Mouse (Mus musculus) embryonic facial prominence, embryonic 10.5 days (tissue): ENCODE measurements around the gene Zbed4. TPM values are rescaled to one million over a fixed set of nuclear protein-coding genes. Genes with fewer than 3 reads are reported as not detected.

ENCODE experiments used
- DNase-seq: peaks from one replicate; pipeline ENCODE4 v3.0.0-alpha.2; 2017; ENCODE audit warnings: low spot score
- H3K27ac ChIP-seq: fragments of 300-500 bp; sonication (generic); replicated peaks from 2 replicates; pipeline ENCODE4 v1.5.1; 2016; ENCODE audit warnings: mild to moderate bottlenecking
- H3K27me3 ChIP-seq: fragments of 300-500 bp; sonication (generic); replicated peaks from 2 replicates; pipeline ENCODE4 v1.6.1; 2016; ENCODE audit warnings: low read depth, mild to moderate bottlenecking; ENCODE audit not compliant: poor library complexity, severe bottlenecking
- H3K36me3 ChIP-seq: fragments of 300-500 bp; sonication (generic); replicated peaks from 2 replicates; pipeline ENCODE4 v1.6.1; 2016; ENCODE audit warnings: mild to moderate bottlenecking, moderate library complexity
- H3K4me1 ChIP-seq: fragments of 300-500 bp; sonication (generic); 2 replicates; pipeline ENCODE4 v1.6.1; 2016
- H3K4me3 ChIP-seq: fragments of 300-500 bp; sonication (generic); 2 replicates; pipeline ENCODE4 v1.5.1; 2016; ENCODE audit warnings: mild to moderate bottlenecking, moderate library complexity
- H3K9me3 ChIP-seq: fragments of 300-500 bp; sonication (generic); 2 replicates; pipeline ENCODE4 v1.6.1; 2016; ENCODE audit warnings: mild to moderate bottlenecking
- WGBS: fragments of 180-500 bp; shearing (Covaris S2); methylation state at CpG from one replicate; pipeline ENCODE4 v1.1.7; 2016; 5-methylcytosine and 5-hydroxymethylcytosine counted together
- polyA plus RNA-seq: library from polyadenylated mRNA; unstranded; fragments of >200 nt; fragmentation: Nextera tagmentation; extraction: Ambion mirVana; gene quantifications from 2 replicates; pipeline ENCODE4 v1.2.1, GENCODE M21; 2016

Gene Zbed4
- polyA plus RNA-seq, 1 experiment from 2014 or later: 38.5 TPM

DNA sequence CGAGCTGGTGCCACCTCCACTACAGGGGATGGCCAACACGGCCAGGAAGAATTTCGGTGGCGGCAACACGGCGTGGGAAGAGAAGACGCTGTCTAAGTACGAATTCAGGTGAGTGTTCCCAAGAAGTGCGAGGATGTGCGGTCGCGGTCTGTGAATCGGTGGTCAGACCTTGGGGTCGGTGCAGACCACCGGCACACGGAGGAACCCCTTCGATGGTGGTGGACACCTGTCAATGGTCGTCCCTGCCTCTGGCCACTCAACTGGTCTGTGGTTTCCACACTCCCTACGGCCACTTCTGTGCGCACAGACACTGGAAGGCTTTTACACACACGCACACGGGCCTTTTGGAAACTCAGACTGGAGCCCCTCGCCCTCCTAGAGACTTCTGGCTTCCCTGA is 68.4 kb downstream of the Zbed4 start:
- WGBS: 2% methylated on average over 23 of the region's 23 CpGs
- Histone ChIP-seq H3K4me1 (peaks cover 19% of the 10 kb centered on the region), H3K27me3 (no peaks in the 10 kb centered on the region), H3K36me3 (peaks cover 61% of the 10 kb centered on the region), H3K9me3 (no peaks in the 10 kb centered on the region), H3K4me3 (peak overlapping the region; percentile 78), H3K27ac (peak overlapping the region; percentile 85)
- DNase-seq: no peak

DNA sequence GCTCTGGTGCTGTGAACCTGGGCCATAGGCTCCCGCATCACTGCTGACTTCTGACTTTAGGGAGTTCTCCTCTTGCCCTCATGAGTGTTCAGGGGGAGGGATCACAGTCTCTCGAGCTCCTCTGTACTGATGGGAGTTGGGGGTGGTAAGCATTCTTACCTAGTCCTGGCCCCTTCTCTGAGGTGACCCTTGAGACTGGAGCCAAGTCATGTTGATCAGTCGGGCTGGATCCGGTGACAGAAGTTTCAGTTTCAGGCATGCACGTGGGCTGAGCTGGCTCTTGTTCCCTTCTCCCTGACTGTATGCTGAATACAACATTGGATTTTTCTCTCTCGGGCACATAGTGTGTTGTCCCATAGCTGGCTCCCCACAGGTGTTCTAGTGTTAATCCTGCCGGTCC is 69.9 kb downstream of the Zbed4 start:
- WGBS: 88% methylated on average over 7 of the region's 7 CpGs
- Histone ChIP-seq H3K4me1 (peaks cover 19% of the 10 kb centered on the region), H3K4me3 (peak overlapping the region; percentile 78; the same call in 1 of the 2 replicates), H3K27me3 (no peaks in the 10 kb centered on the region), H3K36me3 (peaks cover 63% of the 10 kb centered on the region), H3K27ac (no peak overlapping the region), H3K9me3 (no peaks in the 10 kb centered on the region)
- no peak for DNase-seq

DNA sequence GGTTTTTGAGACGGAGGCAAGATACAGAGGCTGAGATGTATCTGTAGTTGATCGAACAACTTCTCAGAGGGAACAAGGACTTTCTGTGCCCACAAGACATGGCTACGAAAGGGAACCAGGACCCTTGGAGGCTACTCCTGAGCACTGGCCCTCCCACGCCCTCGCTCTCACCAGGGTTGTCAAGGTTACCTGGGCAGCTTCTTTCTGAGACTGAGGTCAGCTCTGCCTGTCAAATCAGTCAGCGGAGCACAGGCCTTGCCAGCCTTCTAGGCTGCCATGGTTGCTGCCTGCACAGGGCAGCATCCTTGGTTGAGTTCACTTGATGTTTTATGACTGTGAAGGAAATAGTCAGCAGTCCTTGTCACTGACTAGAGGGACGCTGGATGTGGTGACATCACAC is 71.1 kb downstream of the Zbed4 start:
- H3K4me1 ChIP-seq: peaks cover 19% of the 10 kb centered on the region
- H3K36me3 ChIP-seq: peaks cover 67% of the 10 kb centered on the region
- no peaks in the 10 kb centered on the region for H3K9me3 ChIP-seq
- no peak for DNase-seq
- no peak overlapping the region for H3K27ac ChIP-seq
- WGBS: 93% methylated on average over 7 of the region's 7 CpGs
- H3K27me3 ChIP-seq: no peaks in the 10 kb centered on the region
- H3K4me3 ChIP-seq: no peak overlapping the region

DNA sequence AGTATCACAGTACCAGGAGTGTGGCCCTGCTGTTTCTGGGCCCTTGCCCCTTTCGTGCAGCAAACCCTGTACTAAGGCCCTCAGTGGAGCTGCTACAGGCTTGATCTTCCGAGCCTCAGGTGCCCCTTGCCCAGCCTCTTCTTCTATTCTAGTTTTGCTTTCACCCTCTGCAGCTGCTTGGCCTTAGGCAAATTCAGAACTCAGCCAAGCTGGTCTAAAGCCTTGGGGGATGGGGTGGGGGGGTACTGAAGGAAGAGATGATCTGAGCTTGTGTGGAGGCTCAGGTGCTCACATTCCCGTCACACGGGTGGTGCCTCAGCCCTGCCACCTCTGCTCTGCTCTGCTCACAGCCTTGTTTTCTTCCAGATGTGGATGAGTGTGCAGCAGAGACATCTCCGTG is 71.9 kb downstream of the Zbed4 start:
- no peak for DNase-seq
- Histone ChIP-seq H3K4me3 (no peak overlapping the region), H3K27me3 (no peaks in the 10 kb centered on the region), H3K36me3 (peaks cover 70% of the 10 kb centered on the region), H3K4me1 (peaks cover 17% of the 10 kb centered on the region), H3K9me3 (no peaks in the 10 kb centered on the region), H3K27ac (no peak overlapping the region)
- WGBS: 94% methylated on average over 5 of the region's 5 CpGs

DNA sequence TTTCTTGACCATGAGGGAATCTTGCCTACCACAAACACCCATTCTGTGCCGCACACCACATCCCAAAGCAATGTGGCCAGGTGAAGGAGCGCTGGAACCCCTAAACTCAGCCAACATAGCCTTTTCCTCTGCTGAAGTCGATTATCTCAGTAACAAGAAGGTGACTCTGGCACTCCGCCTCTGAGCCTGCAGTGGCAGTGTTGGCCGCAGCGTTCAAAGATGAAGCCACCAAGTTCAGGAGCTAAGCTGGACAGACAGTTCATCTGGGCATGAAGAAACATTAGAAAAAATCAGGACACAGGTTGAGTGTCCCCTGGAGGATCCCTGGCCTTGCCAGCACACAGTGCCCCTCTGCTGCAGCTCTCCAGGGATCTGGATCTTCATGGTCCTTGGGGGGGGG is 76.0 kb downstream of the Zbed4 start:
- Histone ChIP-seq H3K27me3 (no peaks in the 10 kb centered on the region), H3K27ac (no peak overlapping the region), H3K4me1 (peaks cover 7% of the 10 kb centered on the region), H3K36me3 (peaks cover 54% of the 10 kb centered on the region), H3K4me3 (no peak overlapping the region), H3K9me3 (no peaks in the 10 kb centered on the region)
- DNase-seq: no peak
- 90% methylated on average over 6 of the region's 6 CpGs for WGBS

DNA sequence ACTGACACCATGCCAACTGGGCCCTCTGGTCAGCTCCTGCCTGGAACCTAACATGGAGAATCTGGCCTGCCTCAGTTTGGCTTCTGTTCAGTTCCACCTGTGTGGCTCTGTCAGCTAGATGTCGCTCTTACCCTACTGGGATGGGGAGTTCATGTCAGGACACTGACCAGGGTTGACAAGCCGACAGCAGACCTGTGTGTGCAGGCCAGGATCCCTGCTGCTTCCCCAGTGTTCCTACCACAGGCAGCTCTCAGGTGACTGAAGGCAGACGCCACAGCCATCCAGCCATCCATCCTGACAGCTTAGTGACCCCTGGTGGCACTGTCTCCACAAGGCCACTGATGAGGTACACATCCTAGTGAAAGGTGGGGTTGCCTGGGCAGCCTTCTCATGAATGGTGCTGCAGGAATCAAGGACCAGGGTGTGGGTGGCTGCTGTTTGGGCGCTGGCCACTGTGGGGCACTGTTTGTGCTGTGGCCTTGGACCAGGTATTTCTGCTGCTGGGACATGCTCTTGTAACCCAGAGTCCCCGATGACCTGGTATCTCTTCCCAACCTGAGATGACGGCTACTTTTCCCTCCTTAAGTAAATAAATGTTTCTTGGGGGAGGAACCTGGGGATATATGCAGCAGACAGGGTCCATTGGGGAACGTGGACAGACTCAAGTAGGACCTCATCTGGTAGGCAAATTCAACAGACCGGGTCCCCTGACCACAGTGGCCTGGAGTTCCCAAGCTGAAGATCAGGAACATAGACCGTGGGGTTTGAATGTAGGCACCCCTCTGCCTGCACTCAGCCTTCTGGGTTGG is 76.7 kb downstream of the Zbed4 start:
- Histone ChIP-seq H3K4me1 (peaks cover 11% of the 10 kb centered on the region), H3K9me3 (no peaks in the 10 kb centered on the region), H3K27ac (no peak overlapping the region), H3K27me3 (no peaks in the 10 kb centered on the region), H3K36me3 (peaks cover 47% of the 10 kb centered on the region), H3K4me3 (no peak overlapping the region)
- 22% methylated on average over 9 of the region's 9 CpGs for WGBS
- peak; percentile 79 for DNase-seq

DNA sequence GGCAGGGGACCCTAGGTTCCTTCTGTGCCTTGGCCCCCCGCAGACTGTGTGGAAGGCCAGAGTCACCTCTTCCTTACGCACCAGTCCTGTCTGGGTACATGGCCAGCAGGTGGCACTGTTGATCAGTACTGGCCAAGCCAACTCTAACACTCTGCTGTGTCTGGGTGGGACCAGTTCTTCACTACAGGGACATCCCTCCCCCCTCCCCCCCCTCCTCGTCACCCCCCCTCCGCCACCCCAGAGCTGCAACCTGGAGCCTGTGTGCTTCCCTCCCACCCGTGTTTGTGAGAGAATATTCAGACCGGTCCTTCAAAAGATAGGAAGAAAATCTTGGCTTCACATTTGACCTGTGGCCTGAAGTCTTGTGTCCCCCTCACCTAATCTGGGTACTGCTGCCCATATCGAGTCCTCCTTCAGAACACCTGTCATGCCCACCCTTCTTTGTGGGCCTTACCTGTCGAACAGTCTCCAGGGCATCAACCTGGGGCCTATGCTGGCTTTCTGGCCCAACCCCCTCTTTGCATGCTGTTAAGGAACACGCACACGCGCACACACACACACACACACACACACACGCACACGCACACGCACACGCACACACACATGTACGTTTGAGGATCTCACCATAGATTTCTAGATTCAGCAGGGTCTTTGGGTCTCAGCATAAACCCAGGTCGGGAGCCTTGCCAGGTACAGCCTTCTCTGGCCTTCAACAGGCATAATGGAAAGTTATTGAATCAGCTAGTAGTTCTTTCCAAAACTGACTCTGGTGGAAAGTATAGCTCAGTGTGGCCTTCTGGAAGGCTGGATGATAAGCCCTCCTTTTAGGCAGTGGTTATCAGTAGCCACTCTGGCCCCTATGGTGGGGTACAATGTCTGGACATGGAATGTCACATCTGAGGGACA is 77.6 kb downstream of the Zbed4 start:
- Histone ChIP-seq H3K27me3 (no peaks in the 10 kb centered on the region), H3K36me3 (peaks cover 38% of the 10 kb centered on the region), H3K4me1 (peaks cover 11% of the 10 kb centered on the region), H3K9me3 (no peaks in the 10 kb centered on the region), H3K4me3 (no peak overlapping the region), H3K27ac (no peak overlapping the region)
- DNase-seq: peak; percentile 87
- 56% methylated on average over 17 of the region's 17 CpGs for WGBS

DNA sequence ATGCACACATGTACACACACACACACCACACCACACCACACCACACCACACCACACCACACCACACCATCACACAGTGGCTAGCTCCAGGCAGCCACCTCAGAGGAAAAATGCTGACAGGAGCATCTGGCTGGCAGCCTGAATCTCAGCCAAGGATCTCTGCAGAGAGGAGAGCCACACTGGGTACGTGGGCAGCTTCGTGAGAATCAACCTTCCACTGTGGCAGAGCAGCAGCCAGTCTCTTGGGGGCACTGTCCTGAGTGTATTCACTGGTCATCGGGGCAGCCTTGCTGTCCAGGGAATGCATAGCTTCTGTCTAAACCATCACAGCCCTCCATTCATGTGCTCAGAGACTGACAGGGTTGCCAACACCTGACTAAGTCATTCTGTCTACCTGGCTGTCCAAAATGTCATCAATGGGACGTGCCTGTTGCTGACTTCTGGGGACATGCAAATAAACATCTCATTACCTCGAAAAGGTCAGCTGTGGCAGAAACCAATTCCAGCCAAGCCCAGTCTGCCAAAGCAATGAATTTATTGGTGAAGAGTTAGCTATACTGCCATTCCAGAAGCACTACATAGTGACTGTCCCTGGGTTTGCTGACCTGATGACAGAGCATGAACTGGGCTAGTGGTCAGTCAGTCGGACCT is 78.5 kb downstream of the Zbed4 start:
- Histone ChIP-seq H3K27me3 (no peaks in the 10 kb centered on the region), H3K9me3 (no peaks in the 10 kb centered on the region), H3K4me3 (no peak overlapping the region), H3K27ac (no peak overlapping the region), H3K4me1 (peaks cover 11% of the 10 kb centered on the region), H3K36me3 (peaks cover 30% of the 10 kb centered on the region)
- WGBS: 81% methylated on average over 6 of the region's 6 CpGs
- no peak for DNase-seq

DNA sequence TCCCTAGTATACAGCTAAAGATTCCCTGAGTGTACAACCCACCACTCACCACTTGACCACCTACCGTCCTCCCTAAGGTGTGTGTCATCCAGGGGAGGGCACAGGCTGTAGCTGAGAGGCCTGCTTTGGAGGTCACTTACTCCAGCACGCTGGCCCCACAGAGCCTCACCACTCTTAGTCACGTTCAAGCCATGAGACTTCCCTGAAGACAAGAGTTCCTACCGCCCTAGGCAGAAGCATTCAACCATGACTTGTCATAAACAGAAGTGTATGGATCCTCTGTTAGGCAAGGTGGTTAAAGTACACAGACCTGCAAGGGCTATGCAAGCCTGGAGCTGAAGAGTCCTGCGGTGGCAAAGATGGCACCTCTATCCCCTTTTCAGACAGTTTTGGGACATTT is 79.2 kb downstream of the Zbed4 start:
- Histone ChIP-seq H3K36me3 (peaks cover 22% of the 10 kb centered on the region), H3K9me3 (no peaks in the 10 kb centered on the region), H3K4me3 (no peak overlapping the region), H3K27me3 (no peaks in the 10 kb centered on the region), H3K27ac (no peak overlapping the region), H3K4me1 (peaks cover 11% of the 10 kb centered on the region)
- 82% methylated on average over 5 of the region's 5 CpGs for WGBS
- no peak for DNase-seq

DNA sequence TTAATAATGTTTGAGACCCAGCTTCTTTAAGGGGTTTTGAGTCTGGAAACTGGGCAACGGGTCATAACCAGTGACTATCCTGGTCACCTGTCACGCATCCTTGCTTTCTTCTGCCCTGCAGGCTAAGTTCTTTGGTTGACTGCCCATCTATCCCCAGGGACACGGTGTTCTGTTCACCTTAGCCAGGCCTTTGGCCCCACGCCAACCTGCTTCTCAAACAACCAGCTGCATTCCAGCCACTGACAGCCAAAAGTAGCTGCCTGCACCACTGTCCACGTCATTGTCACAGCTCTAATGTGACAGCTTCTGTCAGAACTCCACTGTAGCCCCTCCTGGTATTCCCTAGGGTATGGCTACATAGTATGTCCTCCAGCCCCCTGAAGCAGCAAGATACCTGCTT is 80.0 kb downstream of the Zbed4 start:
- Histone ChIP-seq H3K4me3 (no peak overlapping the region), H3K9me3 (no peaks in the 10 kb centered on the region), H3K27me3 (no peaks in the 10 kb centered on the region), H3K27ac (no peak overlapping the region), H3K36me3 (peaks cover 14% of the 10 kb centered on the region), H3K4me1 (peaks cover 13% of the 10 kb centered on the region)
- no peak for DNase-seq
- 72% methylated on average over 5 of the region's 5 CpGs for WGBS

DNA sequence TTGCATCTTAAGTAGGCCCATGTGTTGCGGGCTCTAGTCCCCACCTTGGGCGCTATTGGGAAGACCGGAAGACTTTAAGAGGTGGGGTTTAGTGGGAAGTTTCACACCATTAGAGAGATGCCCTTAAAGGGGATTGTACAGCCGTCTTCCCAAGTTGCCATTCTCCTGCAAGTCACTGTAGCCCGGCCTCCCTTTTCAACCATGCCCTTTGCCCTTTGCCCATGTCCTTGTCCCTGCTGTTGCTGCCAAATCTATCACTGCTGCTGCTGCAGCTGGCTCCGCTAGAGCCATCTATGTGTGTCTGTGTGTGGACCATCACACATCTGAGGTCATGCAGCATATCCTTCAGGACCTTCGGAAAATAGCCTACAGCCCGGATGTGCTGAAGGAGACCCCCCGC is 81.1 kb downstream of the Zbed4 start:
- Histone ChIP-seq H3K9me3 (no peaks in the 10 kb centered on the region), H3K36me3 (peaks cover 3% of the 10 kb centered on the region), H3K27me3 (0 out of 2 replicates have a peak, but pooled peaks cover under 1% of the 10 kb centered on the region), H3K4me3 (no peak overlapping the region), H3K4me1 (peaks cover 23% of the 10 kb centered on the region), H3K27ac (no peak overlapping the region)
- no peak for DNase-seq
- 81% methylated on average over 9 of the region's 9 CpGs for WGBS
